Mouse (Mus musculus): Measurements from ENCODE around the gene Boll. TPM values are rescaled to one million over a fixed set of nuclear protein-coding genes. Genes with fewer than 3 reads are reported as not detected.
"Not testable (repeated sequence)": the region's sequence is repeated elsewhere in the genome, so short reads cannot be mapped to it uniquely, and the experiment has no call there.

Boll gene
- total RNA-seq (2022), result not detected

DNA sequence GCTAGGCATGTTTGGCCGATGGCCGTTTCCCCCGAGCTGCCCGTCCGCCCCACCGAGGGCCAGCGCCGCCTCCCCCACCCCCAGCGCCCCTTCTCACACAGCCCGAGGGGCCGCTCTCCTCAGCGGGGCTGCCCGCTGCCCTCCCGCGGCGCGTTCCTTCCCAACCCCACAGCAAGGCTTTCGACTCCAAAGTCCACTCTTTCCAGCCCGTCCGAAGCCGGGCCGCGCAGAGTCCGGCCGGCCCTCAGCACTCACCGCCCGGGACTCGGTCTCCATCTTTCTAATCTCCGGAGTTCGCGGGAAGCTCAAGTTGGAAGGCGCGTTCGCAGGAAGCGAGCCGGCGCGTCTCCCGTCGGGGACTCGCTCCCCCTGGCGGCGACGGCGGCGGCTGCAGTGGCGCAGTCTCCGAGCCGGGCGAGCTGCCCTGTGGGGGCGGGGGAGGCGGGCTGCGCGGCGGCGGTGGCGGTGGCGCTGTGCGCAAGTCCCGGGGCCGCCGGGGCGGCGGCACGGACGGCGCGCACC lies at the start of gene Boll:
TSS of gene Boll (minus strand) at position 426 of the 522 bp plus-strand sequence.
- DNase-seq (ENCODE audit: low spot score), result peak; percentile 16

DNA sequence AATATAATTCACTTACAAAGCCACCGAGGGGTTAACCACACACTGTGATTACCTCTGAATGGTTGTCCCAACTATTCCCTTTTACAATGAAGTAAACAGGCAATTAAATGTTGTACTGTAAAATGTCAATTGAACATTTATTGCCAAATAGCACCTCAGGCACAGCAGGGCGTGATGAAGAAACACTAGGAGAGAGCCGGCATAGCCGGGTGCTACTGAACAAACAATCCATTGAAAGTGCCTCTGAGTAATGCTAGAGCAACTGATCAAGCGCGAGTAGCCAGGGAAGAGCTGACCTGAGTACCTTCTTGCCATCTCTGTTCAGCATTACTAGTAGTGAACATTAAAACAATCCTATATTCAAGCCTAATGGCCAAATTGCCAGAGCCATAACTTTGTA lies 49.3 kb upstream of the Boll start:
- DNase-seq (ENCODE audit: low spot score), result no peak

DNA sequence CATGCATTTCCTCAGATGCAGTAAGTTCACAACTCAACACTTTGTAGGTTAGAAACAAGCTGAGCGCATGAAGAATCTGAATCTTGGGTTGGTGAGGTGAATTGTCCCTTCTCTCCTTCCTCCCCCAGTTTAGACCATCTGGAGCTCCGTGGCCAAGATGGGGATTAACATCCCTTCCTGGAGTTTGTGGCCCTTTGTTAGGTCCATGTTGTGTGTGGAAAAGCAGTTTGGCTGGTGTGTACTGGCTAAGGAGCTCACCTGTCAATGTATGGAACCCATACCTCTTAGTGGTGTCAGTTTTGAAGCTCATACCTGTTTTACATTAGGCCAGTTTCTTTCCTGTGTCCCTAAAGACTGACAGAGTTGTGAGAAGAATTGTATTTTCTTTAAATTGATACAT lies 47.8 kb upstream of the Boll start:
- DNase-seq (ENCODE audit: low spot score), result no peak

DNA sequence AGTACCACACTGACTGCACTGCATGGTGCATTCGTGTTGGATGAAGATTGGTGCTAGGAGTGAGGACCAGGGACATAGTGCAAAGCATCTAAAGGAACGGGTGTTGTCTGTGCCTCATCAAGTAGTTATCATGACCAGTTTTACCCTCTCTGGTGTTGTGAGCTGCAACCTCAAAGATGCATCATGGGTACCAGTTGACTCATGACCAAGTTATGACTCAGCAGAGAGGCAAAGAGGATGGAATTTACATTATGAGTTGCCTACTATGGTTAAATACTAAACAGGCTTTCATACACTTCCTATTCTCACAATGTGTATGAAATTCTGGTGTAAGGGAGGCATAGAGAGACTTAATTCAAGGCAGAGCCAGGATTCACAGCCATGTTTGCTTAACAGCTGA lies 47.4 kb upstream of the Boll start:
- no peak for DNase-seq (ENCODE audit: low spot score)

DNA sequence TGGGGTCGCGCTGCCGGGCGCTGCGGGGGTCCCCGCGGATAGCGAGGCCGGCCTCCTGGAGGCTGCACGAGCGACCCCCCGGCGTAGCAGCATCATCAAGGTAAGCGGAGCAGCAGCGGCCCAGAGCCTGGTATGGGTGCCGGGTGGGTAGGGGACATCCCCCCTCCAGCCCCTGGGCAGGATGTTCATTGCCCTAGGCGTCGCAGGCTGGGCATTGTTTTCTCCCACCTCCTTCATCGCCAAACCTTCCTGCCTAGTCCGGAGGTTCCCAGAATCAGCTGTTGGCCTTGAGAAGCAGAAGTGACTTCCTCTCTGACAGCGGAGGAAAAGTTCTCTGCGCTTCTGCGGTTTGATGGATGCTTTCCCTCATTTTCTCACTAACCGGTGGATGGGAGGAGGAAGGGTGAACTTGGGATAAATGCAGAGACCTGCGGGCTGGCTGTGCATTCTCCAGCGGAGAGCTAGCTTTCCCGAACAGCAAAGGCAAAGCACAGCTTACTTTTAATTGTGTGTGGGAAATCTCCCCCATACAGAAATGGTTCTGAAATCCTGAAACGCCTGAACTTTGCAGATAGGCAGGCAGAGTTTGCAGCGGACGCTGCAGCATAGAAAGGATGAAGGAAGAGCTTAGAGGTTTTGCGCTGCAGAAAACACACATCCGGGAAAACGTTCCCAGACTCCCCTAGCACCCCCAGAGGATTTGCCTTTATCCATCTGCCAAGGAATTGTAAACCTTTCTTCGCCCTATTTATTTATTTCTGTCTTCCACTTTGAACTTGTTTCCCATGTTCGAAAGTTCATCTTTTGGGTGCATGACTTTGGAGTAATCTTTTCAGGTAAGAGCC lies 43.5 kb upstream of the Boll start:
- DNase-seq (ENCODE audit: low spot score), result peak; percentile 22

DNA sequence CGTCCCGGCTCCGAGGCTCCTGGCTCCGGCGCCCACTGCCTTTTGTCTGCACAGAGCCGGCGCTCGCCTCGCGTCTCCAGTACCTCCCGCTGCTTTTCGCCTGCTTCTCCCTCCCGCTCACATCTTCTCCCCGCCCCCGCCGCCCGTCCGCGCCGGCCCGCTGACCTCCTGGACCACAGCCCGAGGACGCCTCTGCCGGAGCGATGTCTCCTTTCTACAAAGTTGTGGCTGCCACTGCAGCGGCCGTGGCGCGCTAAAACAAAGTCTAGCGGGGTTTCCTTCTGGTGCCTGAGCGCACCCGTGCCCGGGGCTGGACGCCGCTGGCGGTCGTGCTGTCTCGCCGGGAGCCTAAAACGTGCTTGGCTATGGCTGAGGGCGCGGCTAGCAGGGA lies 42.7 kb upstream of the Boll start:
- peak; percentile 72 for DNase-seq (ENCODE audit: low spot score)

DNA sequence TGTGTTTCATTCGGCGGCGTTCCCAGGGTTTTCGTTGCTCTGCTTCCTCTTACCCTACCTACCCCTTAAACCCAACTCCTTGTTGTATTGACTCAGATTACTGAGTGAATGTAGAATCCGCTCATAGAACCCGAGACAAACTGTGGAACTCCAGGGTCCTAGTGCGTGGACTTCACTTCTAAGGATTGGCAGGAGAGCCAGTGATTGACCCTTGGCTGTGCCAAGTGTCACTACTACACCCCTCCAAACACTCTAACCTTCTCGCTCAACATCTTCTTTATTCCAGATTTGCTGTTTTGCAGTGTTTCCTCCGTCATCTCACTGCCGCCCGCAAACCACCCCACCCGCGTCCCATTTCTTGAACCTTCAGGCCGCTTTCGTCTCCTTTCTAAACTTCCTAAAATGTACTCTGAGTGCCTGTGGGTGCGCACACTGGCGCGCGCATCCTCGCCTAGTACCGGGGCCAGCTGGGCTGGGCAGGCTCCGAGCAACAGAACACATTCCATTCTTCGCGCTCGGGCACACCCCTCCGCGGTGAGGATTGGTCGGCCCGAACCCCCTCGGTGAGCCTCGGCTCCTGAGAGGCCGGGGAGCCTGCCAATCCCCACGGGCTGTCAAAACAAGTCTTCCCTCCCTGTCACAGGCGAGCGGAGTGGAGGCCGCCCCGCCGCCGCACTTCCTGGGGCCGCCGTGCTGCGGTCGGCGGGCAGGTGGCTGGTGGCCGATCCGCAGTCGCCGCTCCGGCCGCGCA lies 42.2 kb upstream of the Boll start, which contains the start of gene Plcl1:
TSS of gene Plcl1 (plus strand) at position 650 of the 751 bp plus-strand sequence.
- DNase-seq (ENCODE audit: low spot score), result peak; percentile 92

DNA sequence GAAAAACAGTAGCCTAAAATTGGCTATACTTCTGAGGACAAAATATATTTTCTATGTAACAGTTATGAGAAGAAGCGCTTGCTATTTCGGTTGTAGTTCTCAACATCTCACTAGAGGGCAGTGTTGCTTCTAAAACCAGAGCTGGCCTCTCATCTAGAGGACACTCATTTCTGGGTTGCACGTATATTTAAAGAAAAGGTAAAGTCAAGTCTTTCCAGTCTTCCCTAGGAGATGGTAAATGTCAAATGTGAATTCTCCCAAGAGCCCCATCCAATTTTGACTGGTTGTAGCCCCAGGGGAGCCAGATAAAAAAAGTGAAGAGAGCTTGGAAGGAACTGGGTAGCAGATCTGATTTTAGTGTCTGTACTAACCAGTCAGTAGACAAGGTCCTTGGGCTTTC lies 41.2 kb upstream of the Boll start:
- DNase-seq (ENCODE audit: low spot score), result peak; percentile 84

DNA sequence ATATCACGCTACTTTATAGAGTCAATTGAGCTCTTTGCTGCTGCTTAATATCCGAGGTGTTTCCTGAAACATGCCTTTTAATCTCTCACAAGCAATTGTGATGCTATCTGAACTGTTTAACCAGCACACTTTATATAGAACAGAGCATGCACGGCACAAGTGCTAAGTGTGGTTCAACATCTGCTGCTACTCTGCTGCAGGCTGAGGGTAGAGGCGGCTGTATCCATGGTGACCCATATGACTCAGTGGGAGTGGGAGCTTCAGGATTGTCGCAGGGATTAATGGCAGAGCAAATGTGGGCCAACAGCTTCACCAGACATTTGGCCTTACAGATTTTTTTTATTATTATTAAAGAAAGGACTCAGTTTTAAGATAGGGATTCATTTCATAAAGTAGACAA lies 36.6 kb upstream of the Boll start:
- no peak for DNase-seq (ENCODE audit: low spot score)

DNA sequence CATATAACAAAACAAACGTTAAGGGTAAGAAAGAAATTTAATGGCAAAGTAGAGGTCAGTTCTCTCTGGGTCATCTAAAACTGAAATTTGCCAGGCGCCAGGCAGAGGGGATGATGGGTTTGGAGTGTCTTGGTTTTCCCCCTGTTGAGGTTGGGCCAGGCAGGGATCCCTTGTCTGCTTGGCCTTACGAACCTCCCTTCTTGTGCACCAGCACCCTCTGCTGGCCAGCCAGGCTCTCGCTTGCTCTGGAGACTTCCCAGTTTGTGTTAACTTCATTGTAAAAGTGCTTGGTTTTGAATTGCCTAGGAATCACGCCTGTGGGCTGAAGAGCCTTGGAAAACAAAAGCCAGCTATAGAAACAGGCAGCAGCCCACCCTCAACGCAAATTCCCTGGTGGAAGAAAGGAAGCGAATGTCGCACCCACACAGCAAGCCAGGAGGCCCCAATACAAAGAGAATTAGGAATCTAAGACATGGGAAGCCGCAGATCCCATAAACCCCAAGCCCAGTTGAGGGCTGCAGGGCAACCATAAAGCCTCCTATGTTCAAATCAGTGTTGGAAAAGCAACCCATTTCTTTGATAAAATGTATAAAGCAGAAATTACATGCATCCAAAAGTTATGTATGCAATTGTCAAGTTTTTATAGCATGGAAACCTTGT lies 20.0 kb upstream of the Boll start:
- peak; percentile 71 for DNase-seq (ENCODE audit: low spot score)

DNA sequence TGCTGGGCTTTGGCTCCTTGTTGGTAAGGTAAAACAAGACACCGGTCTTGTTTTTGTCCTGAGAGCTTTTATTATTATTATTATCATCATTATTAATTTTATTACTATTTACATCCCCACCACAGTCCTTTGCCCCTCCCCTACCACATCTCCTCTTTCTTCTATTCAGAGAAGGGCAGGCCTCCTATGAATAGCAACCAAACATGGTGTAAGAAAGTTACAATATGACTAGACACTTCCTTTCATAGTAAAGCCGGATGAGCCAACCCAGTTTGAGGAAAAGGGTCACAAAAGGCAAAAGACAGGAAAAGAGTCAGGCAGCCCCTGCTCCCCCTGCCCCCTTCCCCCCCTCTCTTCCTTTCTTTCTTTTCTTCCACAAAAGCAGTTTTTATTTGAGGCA lies 17.3 kb upstream of the Boll start:
- no peak for DNase-seq (ENCODE audit: low spot score)

DNA sequence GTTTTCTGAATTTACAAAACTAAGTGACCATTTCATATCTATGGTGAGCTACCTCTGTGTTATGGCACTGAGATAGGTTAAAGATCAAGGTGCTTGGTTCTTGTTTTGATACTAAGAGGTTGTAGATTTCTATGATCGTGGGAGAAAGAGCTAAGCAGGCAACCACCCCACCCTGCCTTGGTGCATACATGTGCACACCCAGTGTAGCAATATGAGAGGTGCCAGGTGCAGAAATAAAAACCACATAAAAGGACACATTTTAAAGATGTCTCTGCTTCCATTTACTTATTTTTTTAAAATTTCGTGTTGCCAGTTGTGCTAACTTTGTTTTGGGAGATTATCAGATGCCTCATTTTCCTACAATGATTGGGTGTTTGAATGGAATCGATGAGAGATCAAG lies 9.4 kb upstream of the Boll start:
- no peak for DNase-seq (ENCODE audit: low spot score)

DNA sequence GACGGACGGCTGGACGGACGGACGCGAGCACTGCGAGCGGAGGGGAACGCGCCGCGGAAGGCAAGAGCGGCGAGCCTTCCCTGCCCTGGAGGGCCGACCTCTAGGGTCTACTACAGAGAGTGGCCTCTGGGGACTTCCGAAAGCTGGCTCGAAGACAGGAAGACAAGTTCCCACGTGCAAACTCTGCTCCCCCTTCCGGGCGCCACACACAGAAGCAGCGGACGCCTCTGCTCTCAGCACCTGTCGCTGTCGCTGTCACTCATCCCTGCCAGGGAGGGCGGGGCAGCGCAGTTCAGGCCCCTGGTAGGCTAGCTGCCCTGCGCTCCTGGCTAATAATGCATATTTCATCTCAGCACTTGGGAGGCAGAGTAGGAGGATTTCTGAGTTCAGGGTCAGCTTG lies 317 bp upstream of the Boll start:
- DNase-seq (ENCODE audit: low spot score), result peak; percentile 1

DNA sequence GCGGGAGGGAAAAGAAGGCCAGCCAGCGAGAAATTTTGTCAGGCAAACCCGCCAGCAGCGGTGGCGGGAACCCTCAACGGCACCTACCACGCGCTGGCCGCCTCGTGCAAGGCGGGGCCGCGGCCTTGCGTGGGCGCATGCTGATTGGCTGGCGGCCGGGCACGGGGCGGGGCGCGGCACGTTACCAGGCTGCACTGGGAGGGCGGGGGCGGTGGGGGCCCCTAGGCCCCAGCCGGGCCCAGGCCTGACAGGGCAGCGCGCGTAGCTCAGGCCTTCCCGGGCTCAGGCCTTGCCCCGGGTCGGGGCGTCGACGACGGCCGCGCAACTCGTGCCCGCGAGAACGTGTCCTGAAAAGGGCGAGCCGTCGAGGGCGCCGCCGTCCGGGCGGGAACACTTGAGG lies 635 bp downstream of the Boll start:
- no peak for DNase-seq (ENCODE audit: low spot score)

DNA sequence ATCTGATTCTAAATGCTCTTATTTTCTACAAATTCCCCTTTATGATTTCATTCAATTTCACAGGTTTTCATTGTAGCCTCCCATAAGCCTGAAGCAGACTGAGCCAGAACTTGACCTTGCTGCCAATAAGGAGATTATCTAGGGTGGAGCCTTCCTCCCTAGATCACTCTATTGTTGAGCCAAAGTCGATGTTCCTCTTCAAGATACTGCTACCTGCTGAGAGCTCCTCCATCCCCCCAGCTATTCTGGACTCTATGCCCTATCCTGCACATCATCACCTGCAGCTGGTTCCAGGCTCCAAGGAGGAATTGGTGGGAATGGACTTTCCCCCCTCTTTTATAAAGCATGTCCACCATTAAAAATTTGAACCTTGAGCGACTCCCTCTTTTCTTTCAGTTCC lies 11.4 kb downstream of the Boll start:
- DNase-seq (ENCODE audit: low spot score), result not testable (repeated sequence)

DNA sequence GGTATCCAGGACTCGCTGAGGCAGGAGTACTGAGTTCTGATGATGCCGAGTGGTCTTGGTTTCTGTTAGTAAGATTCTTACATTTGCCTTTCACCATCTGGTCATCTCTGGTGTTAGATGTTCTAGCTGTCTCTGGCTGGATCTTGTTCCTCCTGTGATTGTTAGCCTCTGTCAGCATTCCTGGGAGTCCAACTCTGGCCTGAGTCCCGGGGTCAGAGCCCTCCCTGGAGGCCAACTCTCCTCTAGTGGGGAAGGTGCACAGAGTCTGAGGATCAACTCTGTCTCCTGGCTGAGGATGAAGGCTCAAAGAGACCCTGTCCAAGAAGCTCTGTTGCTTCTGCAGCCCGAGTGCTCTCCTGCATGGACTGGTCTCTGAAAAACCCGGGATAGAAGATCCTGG lies 37.8 kb downstream of the Boll start:
- not testable (repeated sequence) for DNase-seq (ENCODE audit: low spot score)

DNA sequence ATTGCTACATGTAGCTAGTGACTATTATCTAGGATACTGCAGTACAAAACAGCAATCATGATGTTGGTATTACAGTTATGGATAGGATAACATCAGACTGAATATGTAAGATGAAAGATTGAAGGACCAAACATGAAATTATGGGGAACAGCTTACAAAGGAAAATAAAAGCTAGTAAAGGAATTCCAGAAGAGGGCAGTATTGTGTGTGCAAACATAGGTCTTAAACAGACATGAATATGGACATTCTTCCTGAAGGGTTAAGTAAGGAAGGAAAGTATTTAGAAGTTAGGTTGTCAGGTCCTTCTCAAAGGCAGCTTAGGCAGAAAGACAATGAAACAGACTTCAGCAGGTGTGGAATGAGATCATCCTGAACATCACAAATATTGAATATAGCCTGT lies 62.2 kb downstream of the Boll start:
- DNase-seq (ENCODE audit: low spot score), result no peak

DNA sequence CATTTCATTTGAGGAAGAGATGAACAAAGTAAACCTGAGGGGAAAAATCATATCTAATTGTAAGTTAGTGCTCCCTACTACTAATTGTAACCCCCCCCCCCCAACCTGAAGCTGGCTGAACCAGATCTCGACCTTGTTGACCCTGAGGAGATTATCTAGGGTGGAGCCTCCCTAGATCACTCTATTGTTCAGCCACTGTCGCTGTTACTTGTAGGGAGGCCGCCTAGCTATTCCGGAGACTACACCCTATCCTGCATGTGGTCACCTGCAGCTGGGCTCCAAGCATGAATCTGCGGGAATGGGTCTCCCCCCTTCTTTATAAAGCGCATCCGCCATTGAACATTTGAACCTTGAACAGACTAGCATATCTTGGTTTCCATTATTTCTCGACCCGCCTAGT lies 84.2 kb downstream of the Boll start:
- no peak for DNase-seq (ENCODE audit: low spot score)

DNA sequence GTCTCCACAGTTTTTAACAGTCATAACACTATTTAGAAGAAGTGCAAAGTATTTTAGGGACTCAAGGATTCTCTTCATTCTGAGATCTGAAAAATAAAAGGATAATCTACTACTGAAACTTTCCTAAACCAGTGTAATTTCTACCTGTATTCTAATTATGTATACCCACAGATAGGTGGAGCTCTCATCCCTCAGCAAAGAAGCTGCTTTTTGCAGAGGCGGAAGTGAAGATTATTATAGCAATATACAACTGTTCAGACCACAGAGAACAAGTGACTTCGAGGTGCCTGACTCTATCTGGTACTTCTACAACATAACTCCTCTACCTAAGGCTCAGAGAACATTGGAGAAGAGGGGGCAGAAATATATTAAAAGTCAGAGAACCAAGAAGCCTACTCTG lies 97.8 kb downstream of the Boll start:
- DNase-seq (ENCODE audit: low spot score), result no peak

DNA sequence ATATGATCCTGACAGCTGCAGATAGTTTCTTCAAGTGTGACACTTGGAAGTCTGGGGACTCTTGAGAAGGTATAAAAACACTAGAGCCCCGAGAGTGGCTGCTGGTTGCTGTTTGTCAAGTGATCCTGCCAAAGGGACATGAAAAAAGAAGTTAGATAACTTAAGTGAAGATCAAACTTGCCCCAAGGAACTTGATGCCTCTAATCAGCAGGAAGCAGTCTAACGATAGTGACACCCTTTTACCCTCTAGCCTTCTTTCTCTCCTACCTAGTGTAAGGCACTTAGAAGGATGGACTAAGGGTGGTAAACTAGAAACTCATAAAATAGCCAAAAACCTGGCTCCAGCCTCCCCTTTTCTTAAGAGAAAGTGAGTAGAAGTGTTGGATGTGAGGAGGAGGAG lies 98.9 kb downstream of the Boll start:
- no peak for DNase-seq (ENCODE audit: low spot score)

DNA sequence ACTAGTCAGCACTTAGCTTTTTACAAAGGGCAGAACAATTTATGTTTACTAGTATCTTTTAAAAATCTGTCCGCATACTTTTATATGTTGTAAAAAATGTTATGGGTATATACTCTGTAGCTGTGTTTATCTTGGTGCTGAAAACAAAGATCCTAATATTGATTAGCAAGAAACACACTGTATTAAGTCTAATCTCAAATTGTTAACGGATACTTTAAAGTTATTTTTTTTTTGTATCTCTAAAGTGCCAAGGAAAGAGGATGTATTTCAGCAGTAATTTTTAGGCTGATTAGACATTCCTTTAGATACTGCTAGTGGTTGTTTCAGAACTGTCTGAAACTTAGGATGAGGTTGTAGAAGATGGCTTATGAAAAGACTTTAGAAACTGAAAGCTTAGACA lies 116.9 kb downstream of the Boll start:
- no peak for DNase-seq (ENCODE audit: low spot score)

DNA sequence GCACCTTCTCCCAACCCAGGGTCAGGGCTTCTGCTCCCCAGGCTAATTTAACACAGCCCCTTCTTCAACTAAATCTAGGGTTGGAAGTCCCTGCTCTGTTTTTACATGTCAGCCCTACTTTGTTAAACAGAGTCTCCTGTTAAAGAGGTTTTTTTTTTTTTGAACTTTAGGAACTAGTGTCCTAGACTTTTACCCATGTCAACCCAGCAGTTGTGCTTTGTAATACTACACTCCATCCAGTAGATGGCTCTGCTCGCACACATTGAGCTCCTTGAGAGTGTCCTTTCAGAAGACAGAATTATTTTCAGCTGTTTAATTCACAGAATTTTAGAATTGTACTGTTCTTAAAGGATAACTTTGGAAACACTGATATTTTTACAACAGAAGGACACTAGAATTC lies 124.0 kb downstream of the Boll start:
- peak; percentile 38 for DNase-seq (ENCODE audit: low spot score)

Measured in heart, adult 8-10 months (tissue).